Mouse (Mus musculus): ENCODE measurements at regions not wholly inside any gene's neighbourhood (a gene's known extent, or its start where the extent isn't known, plus 50 kb on each side); places are given as distances from the start of the nearest gene placed in this dataset.

DNA sequence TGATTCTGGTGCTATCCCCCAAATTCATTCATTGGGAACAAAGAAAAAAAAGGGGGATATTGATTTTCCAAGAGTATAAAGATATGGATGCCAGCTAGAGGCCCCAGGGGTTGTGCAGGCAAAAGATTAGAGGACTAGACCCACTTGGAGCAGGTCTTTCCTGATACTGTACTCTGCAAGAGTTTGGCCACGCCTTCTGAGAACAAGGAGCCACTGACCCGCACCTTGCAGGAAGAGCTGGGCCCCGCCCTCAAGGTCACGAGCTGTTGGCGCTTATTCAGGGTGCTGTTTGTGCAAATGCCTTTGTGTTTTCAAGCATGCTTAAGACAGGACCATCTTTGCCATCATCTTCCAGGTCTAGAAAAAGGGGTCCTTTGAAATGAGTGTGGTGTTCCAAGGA lies 54.5 kb upstream of the Slc7a1 start:
- DNase-seq (ENCODE audit: low spot score), result peak; percentile 20

DNA sequence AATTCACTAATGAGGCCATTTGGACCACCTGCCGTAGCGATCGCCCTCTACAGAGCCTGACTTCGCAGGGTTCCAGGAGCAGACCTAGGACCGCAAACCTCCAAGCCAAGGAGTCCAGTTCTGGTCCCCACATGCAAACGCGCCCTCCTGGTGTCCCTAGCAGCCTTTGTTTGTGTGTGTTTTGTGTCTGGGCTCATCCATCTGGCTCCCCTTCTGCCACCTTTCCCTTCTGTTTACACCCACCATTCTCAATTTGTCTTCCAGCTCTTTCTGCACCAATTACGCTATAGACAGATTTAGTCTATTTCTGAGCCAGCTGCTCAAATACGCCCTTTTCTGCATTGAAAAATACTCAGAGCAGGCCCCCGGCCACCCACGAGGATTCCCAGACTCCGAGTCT lies 54.1 kb upstream of the Slc7a1 start:
- peak; percentile 57 for DNase-seq (ENCODE audit: low spot score)

DNA sequence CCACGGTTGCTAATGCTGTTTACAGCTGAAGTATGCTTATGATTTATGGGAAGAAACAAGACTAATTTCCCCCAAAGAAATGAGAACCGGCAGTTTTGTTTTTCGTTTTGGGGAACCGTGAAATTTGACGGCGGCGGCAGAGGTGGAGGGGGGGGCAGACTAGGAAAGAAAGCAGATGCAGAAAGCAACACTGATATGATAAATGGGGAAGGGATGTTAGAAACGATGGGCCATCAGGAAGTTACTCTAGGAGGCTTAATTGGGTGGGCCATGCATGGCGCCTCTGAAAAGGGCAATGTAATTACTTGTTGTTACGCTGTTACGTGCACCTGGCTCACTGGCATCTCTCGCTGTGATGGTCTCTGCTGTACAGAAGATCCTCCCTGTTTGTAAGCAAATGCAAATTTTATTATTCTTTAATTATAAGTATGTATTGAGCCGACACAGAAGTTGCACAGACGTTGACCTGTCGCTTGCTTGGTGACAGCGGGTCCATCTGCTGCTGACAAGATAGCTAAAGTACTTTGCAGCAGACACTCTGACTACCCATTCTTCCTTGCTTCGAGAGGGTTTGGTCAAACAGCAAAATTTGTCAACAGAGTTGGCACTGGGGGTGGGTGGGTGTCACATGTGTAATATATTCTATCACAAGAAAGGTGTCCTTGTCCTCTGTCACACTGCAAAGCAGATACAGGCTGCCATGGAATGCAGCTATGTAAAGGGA lies 53.4 kb upstream of the Slc7a1 start:
- peak; percentile 34 for DNase-seq (ENCODE audit: low spot score)

DNA sequence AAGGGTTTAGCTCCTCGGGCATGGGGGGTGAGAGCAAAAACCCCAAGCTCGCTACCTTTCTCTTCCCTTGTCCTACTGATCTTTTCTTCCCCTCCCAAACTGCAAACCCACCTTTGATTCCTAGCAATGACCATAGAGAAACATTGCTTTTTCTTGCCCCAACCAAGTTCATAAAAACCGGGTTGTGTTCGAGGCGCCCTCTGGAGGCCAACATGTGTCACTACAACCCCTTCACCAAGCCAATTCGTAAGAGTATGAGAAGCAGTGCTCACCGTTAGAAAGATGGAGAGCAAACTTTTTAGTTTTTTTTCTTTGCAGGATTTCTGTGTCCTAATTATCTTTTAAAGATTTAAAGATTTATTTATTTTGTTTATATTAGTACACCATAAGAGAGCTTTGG lies 52.1 kb upstream of the Slc7a1 start:
- DNase-seq (ENCODE audit: low spot score), result peak; percentile 67

DNA sequence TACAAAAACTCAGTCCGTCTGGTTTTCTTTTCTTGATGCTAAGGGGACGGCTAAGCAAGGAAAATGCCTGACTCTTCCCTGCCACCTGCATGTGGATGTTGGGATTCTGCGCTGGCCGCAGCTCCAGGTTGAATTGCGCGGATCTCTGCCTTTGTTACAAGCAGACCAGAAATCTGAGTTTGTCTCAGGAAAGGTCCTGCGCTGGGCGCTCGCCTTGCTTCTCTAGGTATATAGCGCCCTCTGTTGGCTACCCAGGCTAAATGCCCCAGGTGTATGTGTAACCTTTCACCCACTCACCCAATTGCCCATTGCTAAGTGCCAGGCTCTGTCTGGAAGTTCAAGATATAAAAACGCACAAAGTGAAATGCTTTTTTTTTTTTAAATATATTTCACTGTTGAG lies 51.2 kb upstream of the Slc7a1 start:
- DNase-seq (ENCODE audit: low spot score), result peak; percentile 70
